Mouse (Mus musculus) bone marrow, adult 2 months (tissue): ENCODE measurements around the gene Cwh43. TPM values are rescaled to one million over a fixed set of nuclear protein-coding genes. Genes with fewer than 3 reads are reported as not detected.
A peak's percentile ranks its signal among the peaks of the same experiment; 100 is the strongest.

Experiments
- H3K27ac ChIP-seq: fragments of 200-500 bp; 2 replicates; pipeline ENCODE4 v1.5.1; 2012; ENCODE audit warnings: low read depth, mild to moderate bottlenecking, control low read depth, inconsistent platforms, low read length; ENCODE audit not compliant: control insufficient read depth, poor library complexity, insufficient read depth
- H3K4me1 ChIP-seq: fragments of 200-500 bp; 2 replicates; pipeline ENCODE4 v1.6.1; 2011; ENCODE audit warnings: low read length; ENCODE audit not compliant: control insufficient read depth, insufficient read depth
- H3K4me3 ChIP-seq: fragments of 200-500 bp; replicated peaks from 2 replicates; pipeline ENCODE3; 2011; ENCODE audit warnings: mild to moderate bottlenecking, low read depth, low read length, control low read depth; ENCODE audit not compliant: control insufficient read depth
- CTCF ChIP-seq: fragments of 200-500 bp; IDR thresholded peaks from 2 replicates; pipeline ENCODE4 v1.5.1; 2011; ENCODE audit warnings: low read length, control low read depth; ENCODE audit not compliant: control insufficient read depth, insufficient read depth
- POLR2A ChIP-seq: fragments of 200-500 bp; IDR thresholded peaks from 2 replicates; pipeline ENCODE4 v1.6.1; 2011; ENCODE audit warnings: low read depth, mild to moderate bottlenecking, control low read depth, low read length, borderline replicate concordance; ENCODE audit not compliant: control insufficient read depth
- WGBS: fragments of 180-500 bp; shearing (Covaris S2); methylation state at CpG from one replicate; pipeline ENCODE4 v1.1.7; 2018; 5-methylcytosine and 5-hydroxymethylcytosine counted together
- polyA plus RNA-seq: library from polyadenylated mRNA; stranded (reverse); fragments of >200 nt; gene quantifications from 2 replicates; pipeline ENCODE4 v1.2.4, GENCODE M21; 2011; ENCODE audit warnings: low replicate concordance; ENCODE audit not compliant: missing spikeins, insufficient read depth, insufficient read length

Cwh43 gene
- polyA plus RNA-seq, 1 experiment: not detected

DNA sequence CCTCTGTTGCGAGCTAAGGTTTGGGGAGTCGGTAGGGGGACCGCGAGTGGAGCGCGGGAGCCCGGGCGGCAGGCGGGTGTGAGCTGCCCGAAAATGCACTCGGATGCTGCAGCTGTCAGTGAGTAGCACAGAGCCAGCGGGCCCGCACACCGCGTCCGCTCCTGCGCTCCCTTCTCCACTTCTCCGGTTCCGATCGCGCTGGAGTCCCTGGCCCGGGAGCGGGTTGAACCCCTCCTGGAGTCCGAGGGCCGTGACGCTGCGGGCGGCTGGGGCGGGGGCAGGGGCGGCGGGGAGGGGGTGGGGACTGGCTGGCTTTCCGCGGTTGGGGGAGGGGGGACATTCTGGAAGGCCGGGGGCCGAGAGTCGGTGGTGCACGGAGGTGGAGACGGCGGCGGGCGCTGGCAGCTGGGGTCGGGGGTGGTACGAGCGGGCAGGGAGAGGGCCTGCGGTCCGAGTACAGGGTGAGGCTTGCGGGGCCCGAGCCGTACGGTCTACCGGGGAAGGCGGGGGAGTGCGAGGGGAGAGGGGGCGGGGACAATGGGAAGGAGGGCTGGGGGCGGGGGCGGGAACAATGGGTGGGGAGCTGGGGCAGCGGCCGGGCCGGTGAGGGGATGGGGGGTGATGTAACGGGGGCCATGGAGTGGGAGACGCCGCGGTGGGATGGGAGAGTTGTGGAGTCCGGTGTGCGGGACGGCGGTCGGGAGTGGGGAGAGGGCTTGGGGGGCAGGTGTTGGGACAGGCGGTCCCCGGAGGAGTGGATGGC, 85.4 kb downstream of the Cwh43 start:
- WGBS: 2% methylated on average over 70 of the region's 70 CpGs
- TF ChIP-seq CTCF: no peak
- no peak for TF ChIP-seq POLR2A
- 0 out of 2 replicates have a peak overlapping the region, but pooled peaks have one; percentile 48 for H3K27ac ChIP-seq
- no peaks in the 10 kb centered on the region for H3K4me1 ChIP-seq
- H3K4me3 ChIP-seq: peak overlapping the region; percentile 98

DNA sequence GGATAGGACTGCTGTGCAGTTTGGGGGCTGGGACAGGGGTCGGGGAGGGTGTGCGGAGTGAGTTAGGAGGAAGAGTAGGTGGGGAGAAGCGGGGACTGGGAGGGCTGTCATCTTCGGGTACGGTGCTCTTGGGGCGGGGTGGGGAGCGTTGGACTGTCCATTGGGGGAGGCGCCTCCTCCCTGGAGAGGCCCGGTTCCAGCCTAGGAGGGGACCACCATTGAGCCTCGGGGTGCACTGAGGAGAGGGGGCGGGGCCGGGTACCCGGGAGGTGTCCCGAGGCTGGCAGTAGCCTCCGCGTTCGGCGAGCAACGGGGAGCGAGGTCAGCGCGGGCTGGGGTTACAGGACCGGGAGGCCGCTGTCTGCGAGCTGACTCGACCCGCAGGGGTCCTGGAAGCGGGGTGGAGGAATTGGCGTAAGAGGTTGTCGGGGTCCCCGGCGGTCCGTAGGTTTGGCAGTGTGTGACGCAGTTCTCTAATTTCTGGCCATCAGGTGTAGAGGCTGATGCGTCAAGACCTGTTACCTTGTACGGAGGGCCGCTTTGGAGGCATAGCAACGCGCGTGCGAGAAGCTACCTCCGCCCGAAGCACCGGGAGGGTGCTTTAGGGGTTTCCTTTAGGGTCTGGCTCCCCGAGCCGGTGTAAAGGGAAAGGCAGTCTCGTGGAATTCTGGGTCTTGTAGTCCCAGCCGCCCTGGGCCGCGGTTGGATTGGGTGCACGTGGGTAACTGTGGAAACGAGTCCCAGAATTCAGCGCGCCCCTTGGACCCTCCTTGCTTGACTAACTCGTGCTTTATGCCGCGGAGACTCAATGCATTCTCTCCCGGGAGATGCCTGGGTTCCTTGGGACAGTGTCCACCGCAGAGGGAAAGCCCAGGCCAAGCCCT, 86.2 kb downstream of the Cwh43 start:
- no peak overlapping the region for H3K27ac ChIP-seq
- WGBS: under 1% methylated on average over 59 of the region's 59 CpGs
- peak overlapping the region; percentile 64 for H3K4me3 ChIP-seq
- peak; percentile 19; the same call in 1 of the 2 replicates for TF ChIP-seq POLR2A
- TF ChIP-seq CTCF: no peak
- H3K4me1 ChIP-seq: no peaks in the 10 kb centered on the region

DNA sequence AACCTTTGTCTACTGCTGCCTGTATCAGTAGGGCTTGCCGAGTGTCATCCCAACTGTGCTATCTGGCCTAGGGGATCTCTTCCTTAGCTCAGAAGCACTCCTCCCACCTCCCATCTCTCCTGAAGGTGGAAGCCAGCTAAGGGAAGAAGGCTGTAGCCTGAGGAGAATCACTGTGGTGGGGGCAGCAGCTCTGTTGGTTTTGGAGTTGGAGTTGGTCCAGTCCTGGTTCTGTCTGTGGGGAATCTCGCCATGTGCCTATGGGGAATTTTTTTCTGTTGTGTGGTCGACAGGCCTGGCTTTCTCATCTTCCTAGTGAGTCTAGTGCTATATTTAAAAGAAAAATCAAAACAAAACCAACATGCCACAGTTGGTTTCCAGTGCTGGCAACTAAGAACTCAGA, 91.5 kb downstream of the Cwh43 start:
- no peaks in the 10 kb centered on the region; the same call in 1 of the 2 replicates for H3K4me1 ChIP-seq
- TF ChIP-seq CTCF (no peak), POLR2A (no peak)
- no peak overlapping the region for H3K27ac ChIP-seq
- no peak overlapping the region for H3K4me3 ChIP-seq
- 75% methylated on average over 3 of the region's 3 CpGs for WGBS

DNA sequence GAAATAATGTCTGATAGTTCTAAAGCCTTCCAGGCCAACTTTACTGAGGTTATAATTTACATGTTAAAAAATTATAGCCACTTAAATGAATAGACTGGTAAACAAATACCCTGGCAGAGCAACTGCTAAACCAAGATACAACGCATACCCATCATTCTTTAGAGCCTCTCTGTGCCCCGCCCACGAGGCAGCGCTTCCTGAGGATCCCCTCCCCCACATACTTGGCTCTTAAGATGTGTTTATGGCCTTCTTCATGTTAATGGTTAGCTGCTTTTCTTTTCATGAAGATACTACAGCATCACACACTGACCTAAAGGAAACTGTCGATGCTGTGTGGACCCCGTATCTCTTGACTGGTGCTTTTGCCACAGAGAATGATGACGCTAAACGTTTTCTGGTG, 92.7 kb downstream of the Cwh43 start:
- Histone ChIP-seq H3K4me1 (no peaks in the 10 kb centered on the region; the same call in 1 of the 2 replicates), H3K4me3 (no peak overlapping the region), H3K27ac (no peak overlapping the region)
- TF ChIP-seq CTCF (no peak), POLR2A (no peak)
- WGBS: 81% methylated on average over 8 of the region's 8 CpGs

DNA sequence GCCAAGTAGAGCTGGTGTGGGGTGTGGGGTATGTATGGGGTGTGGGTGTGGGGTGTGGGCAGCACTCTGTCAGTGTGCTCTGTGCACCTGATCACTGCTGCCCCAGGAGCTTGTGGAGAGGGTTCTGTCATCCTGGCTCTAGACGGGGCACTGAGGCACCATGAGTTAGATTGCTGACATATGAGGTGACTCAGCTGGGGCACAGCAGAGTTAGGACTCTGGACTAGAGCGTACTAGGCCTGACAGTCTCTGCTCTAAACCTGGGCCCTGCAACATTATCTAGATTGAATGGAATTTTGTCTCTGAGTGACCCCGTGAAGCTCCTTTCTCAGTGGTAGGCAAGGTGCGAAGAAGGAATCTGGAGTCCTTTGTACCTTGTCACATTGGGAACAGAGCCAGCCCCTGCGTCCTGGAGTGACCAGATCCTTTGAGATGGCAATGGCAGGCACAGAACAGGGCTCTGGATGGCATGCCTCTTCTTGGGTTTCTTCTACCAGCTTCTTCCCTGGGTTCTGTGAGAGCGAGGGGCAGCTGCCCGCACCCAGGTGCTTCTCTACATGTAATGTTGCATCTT, 95.1 kb downstream of the Cwh43 start:
- Histone ChIP-seq H3K4me1 (no peaks in the 10 kb centered on the region; the same call in 1 of the 2 replicates), H3K4me3 (no peak overlapping the region), H3K27ac (no peak overlapping the region)
- WGBS: 82% methylated on average over 7 of the region's 7 CpGs
- TF ChIP-seq POLR2A (no peak), CTCF (no peak)

DNA sequence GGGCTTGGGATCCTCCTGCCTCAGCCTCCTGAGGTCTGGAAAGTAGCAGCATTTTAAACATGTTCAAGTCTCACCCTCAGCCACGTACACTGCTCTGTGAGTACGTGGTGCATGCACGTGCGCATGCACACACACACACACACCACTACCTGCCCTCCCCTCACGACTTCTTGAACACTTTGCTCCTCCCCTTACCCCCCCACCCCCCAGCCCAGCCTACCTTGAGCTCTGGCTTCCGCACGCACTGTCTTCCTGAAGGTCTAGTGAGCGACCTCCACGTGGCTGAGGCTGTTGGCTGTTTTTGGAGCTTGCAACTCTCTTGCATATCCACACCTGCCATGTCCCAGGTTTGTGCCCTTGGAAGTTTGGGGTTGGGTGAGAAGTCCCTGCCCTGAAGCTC, 96.5 kb downstream of the Cwh43 start:
- Histone ChIP-seq H3K4me1 (no peaks in the 10 kb centered on the region; the same call in 1 of the 2 replicates), H3K4me3 (no peak overlapping the region), H3K27ac (no peak overlapping the region)
- WGBS: 86% methylated on average over 9 of the region's 9 CpGs
- no peak for TF ChIP-seq POLR2A

Other genes with a start within 250 kb of the Cwh43 start
- 88.1 and 157 TPM in 2 replicates for gene Fryl, start 149.5 kb upstream of the Cwh43 start, polyA plus RNA-seq
- gene Ociad1, start 113.3 kb upstream of the Cwh43 start, polyA plus RNA-seq: 136 and 217 TPM in 2 replicates
- 2.0 TPM in 1 of 2 replicates, not detected in the other for gene Ociad2, start 65.0 kb upstream of the Cwh43 start, polyA plus RNA-seq
- 1.9 and 3.6 TPM in 2 replicates for gene Dcun1d4, start 74.9 kb downstream of the Cwh43 start, polyA plus RNA-seq
- 2.8 TPM in 1 of 2 replicates, not detected in the other for gene Lrrc66, start 226.5 kb downstream of the Cwh43 start, polyA plus RNA-seq
- 1.6 and 4.2 TPM in 2 replicates for gene Sgcb, start 241.7 kb downstream of the Cwh43 start, polyA plus RNA-seq
- not detected in 2 replicates for gene Spata18, start 245.3 kb downstream of the Cwh43 start, polyA plus RNA-seq